Mouse (Mus musculus): ENCODE data around the gene Ddx43.

DNA sequence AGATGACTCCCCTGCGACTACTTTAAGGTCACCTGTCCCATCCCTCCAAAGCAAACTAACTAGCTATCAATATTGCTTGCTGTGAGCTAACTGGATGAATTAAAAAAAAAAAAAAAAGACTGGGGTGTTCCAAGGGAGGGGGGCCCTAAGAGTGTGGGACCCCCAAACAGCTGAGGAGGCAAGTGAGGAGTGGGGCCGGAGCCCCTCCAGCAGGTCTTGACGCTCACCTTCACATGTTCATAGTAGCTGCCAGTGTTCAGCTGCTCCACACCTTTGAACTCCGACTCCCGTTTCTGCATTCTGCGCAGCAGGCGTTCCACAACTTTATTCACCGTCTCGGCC is 46.6 kb downstream of the Ddx43 start:
- TF ChIP-seq POLR2A (IDR thresholded peaks at IDR 0.05; ENCODE audit: low read depth, low read length) (no peak), CTCF (IDR thresholded peaks at IDR 0.05; ENCODE audit: extremely low read depth, insufficient read depth, insufficient read length, insufficient replicate concordance) (no peak)
